In the genomic region with DNA sequence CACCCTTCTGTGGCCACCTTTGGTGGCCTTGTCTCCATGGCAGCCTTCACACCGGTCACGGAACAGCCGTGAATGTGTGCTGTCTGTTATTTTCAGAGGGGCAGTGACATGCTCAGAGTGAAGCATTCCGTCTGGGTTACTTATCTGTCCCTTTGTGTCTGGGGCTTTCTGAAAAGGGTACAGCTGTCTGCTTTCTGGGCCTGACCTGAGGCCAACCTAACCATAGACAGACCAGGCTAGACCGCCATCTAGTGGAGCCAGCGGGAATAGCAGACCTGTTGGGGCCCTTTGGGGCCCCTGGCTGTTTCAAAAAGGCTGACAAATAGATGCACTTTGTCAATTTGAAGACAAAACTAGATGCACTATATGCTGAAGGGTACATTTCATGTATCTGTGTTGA, we compare ENCODE assay signal across 8 mouse cellular contexts. TPM values are rescaled to one million over a fixed set of nuclear protein-coding genes. Genes with fewer than 3 reads are reported as not detected.
DNase-seq lines count a peak whose midpoint lies in the region; ATAC-seq and TF ChIP-seq lines count a peak whose summit lies in the region.

No protein-coding gene starts in this region.

- H3K9ac ChIP-seq in neural tube, embryonic 15.5 days (replicated peaks): no peak overlapping the region
- H3K9ac ChIP-seq in heart, embryonic 11.5 days (ENCODE audit: low read depth, low read length): no peak overlapping the region
- H3K9ac ChIP-seq in limb, embryonic 14.5 days (ENCODE audit: low read depth, low read length, severe bottlenecking): no peak overlapping the region
- H3K9ac ChIP-seq in neural tube, embryonic 11.5 days (ENCODE audit: low read length): no peak overlapping the region
- no peak overlapping the region for H3K9ac ChIP-seq in stomach, postnatal 0 days (ENCODE audit: low read length)

- TF ChIP-seq CTCF in stomach, postnatal 0 days (IDR thresholded peaks at IDR 0.05; ENCODE audit: low read depth): peak; percentile 93

- no peak overlapping the region for H3K4me3 ChIP-seq in neural tube, embryonic 15.5 days (replicated peaks)
- H3K4me3 ChIP-seq in heart, embryonic 11.5 days (ENCODE audit: low read depth, low read length): no peak overlapping the region
- H3K4me3 ChIP-seq in limb, embryonic 14.5 days (replicated peaks; ENCODE audit: low read length): no peak overlapping the region
- no peak overlapping the region for H3K4me3 ChIP-seq in neural tube, embryonic 11.5 days (ENCODE audit: low read depth, low read length)
- H3K4me3 ChIP-seq in stomach, postnatal 0 days (ENCODE audit: low read depth, low read length): no peak overlapping the region

- H3K9me3 ChIP-seq in neural tube, embryonic 15.5 days (replicated peaks): no peaks in the 10 kb centered on the region
- no peaks in the 10 kb centered on the region for H3K9me3 ChIP-seq in heart, embryonic 11.5 days (replicated peaks; ENCODE audit: control insufficient read depth, low read length)
- no peaks in the 10 kb centered on the region for H3K9me3 ChIP-seq in limb, embryonic 14.5 days (ENCODE audit: control insufficient read depth, low read length)
- H3K9me3 ChIP-seq in neural tube, embryonic 11.5 days (ENCODE audit: control insufficient read depth, low read length): no peaks in the 10 kb centered on the region
- H3K9me3 ChIP-seq in stomach, postnatal 0 days (ENCODE audit: control insufficient read depth, low read length): no peaks in the 10 kb centered on the region

- WGBS in neural tube, embryonic 15.5 days: 6% methylated on average over 6 of the region's 6 CpGs
- WGBS in heart, embryonic 11.5 days (ENCODE audit: insufficient replicate concordance): 7% methylated on average over 6 of the region's 6 CpGs
- 20% methylated on average over 6 of the region's 6 CpGs for WGBS in limb, embryonic 14.5 days
- 23% methylated on average over 6 of the region's 6 CpGs for WGBS in neural tube, embryonic 11.5 days
- 13% methylated on average over 6 of the region's 6 CpGs for WGBS in stomach, postnatal 0 days

- H3K27ac ChIP-seq in neural tube, embryonic 15.5 days (replicated peaks): no peak overlapping the region
- peak overlapping the region; percentile 65 for H3K27ac ChIP-seq in heart, embryonic 11.5 days (ENCODE audit: low read depth, low read length)
- no peak overlapping the region for H3K27ac ChIP-seq in limb, embryonic 14.5 days (replicated peaks; ENCODE audit: low read depth, low read length)
- 0 out of 2 replicates have a peak overlapping the region, but pooled peaks have one; percentile 24 for H3K27ac ChIP-seq in neural tube, embryonic 11.5 days (ENCODE audit: low read depth, low read length)
- H3K27ac ChIP-seq in stomach, postnatal 0 days (replicated peaks): no peak overlapping the region

- no peak for ATAC-seq in neural tube, embryonic 15.5 days (ENCODE audit: low FRiP score)
- ATAC-seq in heart, embryonic 11.5 days (replicated peaks; ENCODE audit: insufficient number of reproducible peaks, low FRiP score, low TSS enrichment): peak; percentile 67; the same call in 1 of the 2 replicates
- ATAC-seq in limb, embryonic 14.5 days (ENCODE audit: low FRiP score, low read depth): peak; percentile 57
- no peak for ATAC-seq in neural tube, embryonic 11.5 days (ENCODE audit: insufficient read depth, low FRiP score, low TSS enrichment)
- ATAC-seq in stomach, postnatal 0 days (ENCODE audit: low FRiP score, low TSS enrichment): no peak; the same call in 1 of the 2 replicates

- peak; percentile 75 for DNase-seq in neural tube, embryonic 10.5 days (ENCODE audit: extremely low spot score, low spot score)
- DNase-seq in embryo, embryonic 11 days: peak; percentile 77
- DNase-seq in kidney, adult 9 months: peak; percentile 77
- DNase-seq in limb, embryonic 14.5 days (ENCODE audit: low spot score): peak; percentile 59
- peak; percentile 73 for DNase-seq in neural tube, embryonic 11.5 days (ENCODE audit: low spot score)
- peak; percentile 75 for DNase-seq in stomach, postnatal 0 days (ENCODE audit: low spot score)

- H3K36me3 ChIP-seq in neural tube, embryonic 15.5 days: peaks cover 14% of the 10 kb centered on the region
- peaks cover 17% of the 10 kb centered on the region for H3K36me3 ChIP-seq in heart, embryonic 11.5 days (ENCODE audit: control insufficient read depth, insufficient read depth, low read length)
- peaks cover 7% of the 10 kb centered on the region; the same call in 1 of the 2 replicates for H3K36me3 ChIP-seq in limb, embryonic 14.5 days (ENCODE audit: control insufficient read depth, insufficient read depth, low read length)
- no peaks in the 10 kb centered on the region for H3K36me3 ChIP-seq in neural tube, embryonic 11.5 days (ENCODE audit: control insufficient read depth, insufficient read depth, low read length)
- H3K36me3 ChIP-seq in stomach, postnatal 0 days (ENCODE audit: control insufficient read depth, insufficient read depth, low read length): no peaks in the 10 kb centered on the region; the same call in 1 of the 2 replicates

- no peaks in the 10 kb centered on the region for H3K27me3 ChIP-seq in neural tube, embryonic 15.5 days (replicated peaks)
- H3K27me3 ChIP-seq in heart, embryonic 11.5 days (ENCODE audit: control insufficient read depth, insufficient read depth, low read length): no peaks in the 10 kb centered on the region
- no peaks in the 10 kb centered on the region for H3K27me3 ChIP-seq in limb, embryonic 14.5 days (ENCODE audit: control insufficient read depth, insufficient read depth, low read length)
- no peaks in the 10 kb centered on the region for H3K27me3 ChIP-seq in neural tube, embryonic 11.5 days (ENCODE audit: control insufficient read depth, insufficient read depth, low read length)
- H3K27me3 ChIP-seq in stomach, postnatal 0 days (ENCODE audit: control insufficient read depth, insufficient read depth, low read length): no peaks in the 10 kb centered on the region

- no peak for TF ChIP-seq POLR2A in limb, embryonic 14.5 days (IDR thresholded peaks at IDR 0.05; ENCODE audit: borderline replicate concordance, extremely low read depth, insufficient read depth, insufficient read length)

- no peaks in the 10 kb centered on the region for H3K4me1 ChIP-seq in neural tube, embryonic 15.5 days
- H3K4me1 ChIP-seq in heart, embryonic 11.5 days (ENCODE audit: control insufficient read depth, insufficient read depth, low read length): peaks cover 21% of the 10 kb centered on the region
- H3K4me1 ChIP-seq in limb, embryonic 14.5 days (ENCODE audit: control insufficient read depth, insufficient read depth, low read length): peaks cover 11% of the 10 kb centered on the region; the same call in 1 of the 2 replicates
- H3K4me1 ChIP-seq in neural tube, embryonic 11.5 days (ENCODE audit: control insufficient read depth, insufficient read depth, low read length): no peaks in the 10 kb centered on the region
- H3K4me1 ChIP-seq in stomach, postnatal 0 days (replicated peaks; ENCODE audit: control insufficient read depth, insufficient read depth): peaks cover 2% of the 10 kb centered on the region; the same call in 1 of the 2 replicates

- H3K4me2 ChIP-seq in neural tube, embryonic 15.5 days: no peak overlapping the region
- no peak overlapping the region for H3K4me2 ChIP-seq in heart, embryonic 11.5 days
- H3K4me2 ChIP-seq in limb, embryonic 14.5 days (replicated peaks; ENCODE audit: low read depth, low read length, severe bottlenecking): no peak overlapping the region
- no peak overlapping the region for H3K4me2 ChIP-seq in neural tube, embryonic 11.5 days (ENCODE audit: low read depth)
- H3K4me2 ChIP-seq in stomach, postnatal 0 days (replicated peaks; ENCODE audit: low read depth): no peak overlapping the region

- TF ChIP-seq EP300 in stomach, postnatal 0 days (optimal IDR thresholded peaks at IDR 0.05): no peak

RNA-seq across cellular contexts. Expression of a gene that starts 46.0 kb away (rescaled TPM):
- 0.28 and 0.75 TPM in 2 replicates for polyA plus RNA-seq in neural tube, embryonic 15.5 days (2015; fragmentation: Nextera tagmentation; extraction: Ambion mirVana)
- 1.9 and 2.4 TPM in 2 replicates for polyA plus RNA-seq in heart, embryonic 11.5 days (2014; fragmentation: Nextera tagmentation; extraction: Ambion mirVana)
- polyA plus RNA-seq in limb, embryonic 14.5 days (2012; rRNA removed): 0.51 and 0.60 TPM in 2 replicates
- polyA plus RNA-seq in limb, embryonic 14.5 days (2014; fragmentation: Nextera tagmentation; extraction: Ambion mirVana): 0.78 and 0.95 TPM in 2 replicates
- polyA plus RNA-seq in neural tube, embryonic 11.5 days (2014; fragmentation: Nextera tagmentation; extraction: Ambion mirVana): 0.43 and 1.3 TPM in 2 replicates
- polyA plus RNA-seq in stomach, postnatal 0 days (2015; fragmentation: Nextera tagmentation; extraction: Ambion mirVana): 0.15 and 0.24 TPM in 2 replicates

Comparison
In these comparisons a context has a peak if more than half of its experiments do, and no peak if none do; other contexts are left out.
1. H3K27ac ChIP-seq: peak in heart, embryonic 11.5 days (single experiment) and neural tube, embryonic 11.5 days (single experiment); none in neural tube, embryonic 15.5 days (single experiment), limb, embryonic 14.5 days (single experiment) and stomach, postnatal 0 days (single experiment).
2. ATAC-seq: peak in heart, embryonic 11.5 days (single experiment) and limb, embryonic 14.5 days (single experiment); none in neural tube, embryonic 15.5 days (single experiment), neural tube, embryonic 11.5 days (single experiment) and stomach, postnatal 0 days (single experiment).
3. Peak in every context shown above with its lines, with median percentiles within 50 percentile points of each other: DNase-seq.